Mouse (Mus musculus) layer of hippocampus, adult 6 months (tissue): ENCODE measurements around the gene Gm21830. TPM values are rescaled to one million over a fixed set of nuclear protein-coding genes. Genes with fewer than 3 reads are reported as not detected.

Experiments
- long read RNA-seq, 2 experiments: library from polyadenylated mRNA; unstranded; transcript quantifications; one replicate each; pipeline ENCODE4 v2.0.0; 2019 to 2020
- polyA plus RNA-seq: library from polyadenylated mRNA; unstranded; fragments of <200 nt; fragmentation: Nextera tagmentation; gene quantifications from 2 replicates; pipeline ENCODE4 v1.2.3, GENCODE M21; 2021

The Gm21830 gene
- not detected in 2 replicates for polyA plus RNA-seq
- long read RNA-seq, experiment 1: 0 reads
- long read RNA-seq, experiment 2: 0 reads

DNA sequence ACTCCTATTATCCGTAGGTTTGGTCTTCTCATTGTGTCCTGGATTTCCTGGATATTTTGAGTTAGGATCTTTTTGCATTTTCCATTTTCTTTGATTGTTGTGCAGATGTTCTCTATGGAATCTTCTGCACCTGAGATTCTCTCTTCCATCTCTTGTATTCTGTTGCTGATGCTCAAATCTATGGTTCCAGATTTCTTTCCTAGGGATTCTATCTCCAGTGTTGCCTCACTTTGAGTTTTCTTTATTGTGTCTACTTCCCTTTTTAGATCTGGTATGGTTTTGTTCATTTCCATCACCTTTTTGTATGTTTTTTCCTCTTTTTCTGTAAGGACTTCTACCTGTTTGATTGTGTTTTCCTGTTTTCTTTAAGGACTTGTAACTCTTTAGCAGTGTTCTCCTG is at the start of gene Gm21830:
TSS of gene Gm21830 (plus strand) at position 301 of the 400 bp plus-strand sequence.

DNA sequence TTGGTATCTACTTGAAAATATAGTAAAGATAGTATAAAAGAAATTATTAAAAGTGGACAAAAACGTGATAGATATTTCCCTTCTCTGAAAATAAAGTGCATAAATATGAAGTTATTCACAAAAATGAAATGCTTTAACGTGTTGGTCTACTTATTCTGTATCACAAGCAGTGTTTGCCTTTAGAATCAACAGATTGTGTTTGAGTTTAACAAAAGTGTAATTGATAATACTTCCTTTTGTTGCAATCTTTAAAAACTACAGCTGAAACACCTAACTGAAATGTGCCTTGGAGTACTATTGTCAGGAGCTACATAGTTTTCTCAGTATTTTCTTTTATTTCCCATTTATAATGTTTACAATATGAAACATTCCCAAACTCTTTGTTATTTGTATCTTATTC is 19.6 kb downstream of the Gm21830 start, which contains the start of gene Gm26727:
TSS of gene Gm26727 (minus strand) at position 101 of the 400 bp plus-strand sequence.

DNA sequence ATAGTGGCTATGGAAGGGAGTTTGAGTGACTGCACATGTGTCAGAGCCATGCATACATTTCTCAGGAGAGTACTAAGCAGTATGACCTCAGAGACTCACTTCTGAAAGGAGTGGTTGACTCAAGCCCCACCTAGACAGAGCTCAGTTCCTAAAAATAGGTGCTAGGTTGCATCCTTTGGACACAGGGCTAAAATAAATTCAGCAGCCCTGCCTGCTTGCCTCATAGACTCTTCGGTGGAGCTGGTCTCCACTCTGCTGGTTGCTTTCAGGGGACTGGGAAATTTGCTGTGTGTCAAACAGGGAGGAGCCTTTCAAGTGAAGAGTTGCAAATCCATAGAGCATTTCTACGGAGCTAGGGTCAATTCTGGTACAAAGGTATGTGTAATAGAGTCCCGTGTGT is 32.3 kb downstream of the Gm21830 start, which contains the start of gene Xirp2:
TSS of gene Xirp2 (plus strand) at position 223 of the 400 bp plus-strand sequence.

Other genes with a start within 250 kb of the Gm21830 start
- not detected in 2 replicates for gene Gm26727, start 19.5 kb downstream of the Gm21830 start, polyA plus RNA-seq
- gene Xirp2, start 32.3 kb downstream of the Gm21830 start, polyA plus RNA-seq: 0.01 TPM in 1 of 2 replicates, not detected in the other
- gene B3galt1, start 152.1 kb downstream of the Gm21830 start, polyA plus RNA-seq: 16.1 and 19.8 TPM in 2 replicates